Mouse (Mus musculus): Measurements from ENCODE around the gene St6galnac5.

GRCm38 (mm10) chr3:152793006-152793405 is 189.0 kb downstream of the St6galnac5 start:
- TF ChIP-seq GATA1 (IDR thresholded peaks at IDR 0.05; ENCODE audit: borderline replicate concordance, low read length): no peak
- TF ChIP-seq FLI1 (IDR thresholded peaks at IDR 0.05; ENCODE audit: low read length): no peak
